Mouse (Mus musculus): Measurements from ENCODE around the gene Slc17a9. TPM values are rescaled to one million over a fixed set of nuclear protein-coding genes. Genes with fewer than 3 reads are reported as not detected.

The Slc17a9 gene
- 10 to 100 TPM; 20.8 to 23.0 TPM for total RNA-seq (2023)

GRCm38 (mm10) chr2:180724585-180725413 is at the start of gene Slc17a9:
Slc17a9 (plus strand) TSS chr2:180725263.

GRCm38 (mm10) chr2:180709923-180710272 is 15.2 kb upstream of the Slc17a9 start, which contains the start of the genes Dido1 and Gid8:
Dido1 (minus strand) TSS chr2:180709999.
Gid8 (plus strand) TSS chr2:180710117.

GRCm38 (mm10) chr2:180776793-180777192 is 51.7 kb downstream of the Slc17a9 start, which contains the start of gene Bhlhe23:
Bhlhe23 (minus strand) TSS chr2:180776900.

Other genes with a start within 250 kb of the Slc17a9 start
- gene Ntsr1, start 225.3 kb upstream of the Slc17a9 start, total RNA-seq (2023) = not detected
- gene Mrgbp, start 144.0 kb upstream of the Slc17a9 start, total RNA-seq (2023) = 10 to 100 TPM; 19.4 to 19.5 TPM
- 10 to 100 TPM; 42.5 to 50.0 TPM for gene Ogfr, start 136.0 kb upstream of the Slc17a9 start, total RNA-seq (2023)
- gene Col9a3, start 127.5 kb upstream of the Slc17a9 start, total RNA-seq (2023) = 1 to 10 TPM in 1 of 2 experiments, under 1 TPM in 1; 0.66 to 1.1 TPM
- not detected for gene Tcfl5, start 82.6 kb upstream of the Slc17a9 start, total RNA-seq (2023)
- 10 to 100 TPM; 48.5 to 51.5 TPM for gene Dido1, start 15.3 kb upstream of the Slc17a9 start, total RNA-seq (2023)
- 10 to 100 TPM; 56.0 to 64.6 TPM for gene Gid8, start 15.1 kb upstream of the Slc17a9 start, total RNA-seq (2023)
- gene Bhlhe23, start 51.6 kb downstream of the Slc17a9 start, total RNA-seq (2023) = not detected
- gene Ythdf1, start 195.7 kb downstream of the Slc17a9 start, total RNA-seq (2023) = 10 to 100 TPM; 43.5 to 48.3 TPM
- gene Birc7, start 203.8 kb downstream of the Slc17a9 start, total RNA-seq (2023) = not detected
- gene Nkain4, start 229.4 kb downstream of the Slc17a9 start, total RNA-seq (2023) = not detected
- gene Arfgap1, start 242.0 kb downstream of the Slc17a9 start, total RNA-seq (2023) = 10 to 100 TPM; 43.4 to 45.8 TPM

Measured in neutrophil, adult 83 days (primary cell).